Mouse (Mus musculus): ENCODE measurements around the gene Nudt4. TPM values are rescaled to one million over a fixed set of nuclear protein-coding genes. Genes with fewer than 3 reads are reported as not detected.
A peak's percentile ranks its signal among the peaks of the same experiment; 100 is the strongest.
"Not testable (repeated sequence)": the region's sequence is repeated elsewhere in the genome, so short reads cannot be mapped to it uniquely, and the experiment has no call there.

Gene Nudt4
- polyA plus RNA-seq, 1 experiment from 2014 or later: 98.6 TPM

DNA sequence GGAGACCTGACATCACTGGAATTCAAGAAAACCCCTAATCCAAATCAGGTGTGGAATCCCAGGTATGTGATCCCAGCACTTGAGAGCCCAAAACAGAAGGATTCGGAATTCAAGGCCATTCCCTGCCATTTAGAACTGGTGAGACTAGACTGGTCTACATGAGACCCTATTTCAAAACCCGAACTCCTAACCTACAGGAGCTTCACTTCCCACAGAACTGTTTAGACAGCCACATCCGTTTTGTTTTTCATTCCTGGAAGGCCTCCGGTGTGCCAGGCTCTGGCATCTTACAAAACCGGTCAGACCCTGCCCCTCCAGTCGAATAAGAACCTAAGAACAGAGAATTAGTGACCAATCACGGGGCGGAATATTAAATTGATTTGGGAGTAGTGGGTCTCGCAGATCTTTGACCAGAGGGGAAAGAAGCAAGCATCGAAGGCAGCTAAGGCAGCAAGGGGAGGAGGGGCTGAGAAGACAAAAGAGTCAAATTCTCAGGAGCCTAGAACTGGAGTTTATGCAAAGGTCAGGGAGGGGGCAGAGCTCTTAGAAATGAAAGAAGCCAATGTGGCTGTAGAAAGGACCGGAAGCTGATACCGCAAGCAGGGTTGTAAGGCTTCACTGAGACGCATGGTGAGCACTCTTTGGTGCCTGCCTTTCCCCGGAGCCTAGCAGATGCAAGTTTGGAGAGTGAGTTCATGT lies 1.4 kb upstream of the Nudt4 start:
- Histone ChIP-seq H3K4me3 (no peak overlapping the region), H3K4me1 (peaks cover 28% of the 10 kb centered on the region), H3K36me3 (peaks cover under 1% of the 10 kb centered on the region; the same call in 1 of the 2 replicates), H3K9ac (no peak overlapping the region), H3K4me2 (replicated peaks) (peak overlapping the region; percentile 23; the same call in 1 of the 2 replicates), H3K9me3 (no peaks in the 10 kb centered on the region), H3K27me3 (no peaks in the 10 kb centered on the region), H3K27ac (peak overlapping the region; percentile 58; the same call in 1 of the 2 replicates)
- no peak for ATAC-seq (ENCODE audit: low FRiP score, low read depth)
- WGBS: 33% methylated on average over 14 of the region's 14 CpGs

DNA sequence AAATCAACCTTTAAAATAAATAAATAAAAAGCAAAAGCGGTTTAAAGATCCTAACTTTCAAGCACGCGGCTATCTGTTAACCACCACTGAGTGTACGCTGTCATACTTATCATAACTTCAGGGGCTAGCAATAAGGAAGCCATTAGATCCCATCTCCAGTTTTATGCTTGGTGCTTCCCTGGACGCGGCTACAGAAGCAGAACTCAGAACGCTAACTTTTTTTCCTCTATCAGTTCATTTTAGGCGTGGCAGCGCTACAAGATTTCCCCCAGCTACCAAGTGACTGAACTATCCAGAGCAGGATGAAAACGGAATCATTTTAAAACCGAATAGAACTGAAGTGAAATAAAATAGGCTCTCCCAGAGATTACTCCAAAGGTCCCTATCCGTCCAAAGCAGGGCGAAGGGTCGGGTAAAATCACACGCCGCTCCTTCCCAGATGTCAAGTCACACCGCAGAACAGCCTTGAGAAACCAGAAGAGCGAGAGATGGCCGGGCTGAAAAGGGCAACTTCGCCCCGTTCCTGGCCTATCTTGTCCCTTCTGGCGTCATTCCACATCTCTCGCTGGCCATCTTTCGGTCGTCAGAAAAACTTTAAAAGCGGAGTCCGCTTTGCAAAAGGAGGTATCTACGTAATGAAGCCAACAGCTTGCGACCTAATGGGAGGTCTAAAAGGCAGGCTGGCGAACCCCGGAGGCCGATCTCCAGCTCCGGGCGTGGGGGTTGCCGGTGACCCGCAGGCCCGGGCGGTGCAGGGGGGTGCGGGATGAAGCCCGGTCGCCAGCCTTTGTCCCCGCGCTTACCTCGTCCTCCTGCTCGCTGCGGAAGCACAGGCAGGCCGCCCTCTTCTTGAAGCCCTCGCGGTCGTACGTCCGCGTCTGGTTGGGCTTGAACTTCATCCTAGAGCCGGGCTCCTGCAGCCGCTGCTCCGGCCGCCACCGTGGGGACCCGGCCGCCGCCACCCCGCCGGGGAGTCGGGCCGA lies 796 bp downstream of the Nudt4 start:
- ATAC-seq (ENCODE audit: low FRiP score, low read depth): peak; percentile 25
- Histone ChIP-seq H3K4me2 (replicated peaks) (peak overlapping the region; percentile 85), H3K4me3 (peak overlapping the region; percentile 95), H3K9me3 (no peaks in the 10 kb centered on the region), H3K36me3 (peaks cover 11% of the 10 kb centered on the region), H3K27ac (peak overlapping the region; percentile 85), H3K4me1 (peaks cover 36% of the 10 kb centered on the region), H3K27me3 (no peaks in the 10 kb centered on the region), H3K9ac (peak overlapping the region; percentile 97)
- under 1% methylated on average over 65 of the region's 65 CpGs for WGBS

- Histone ChIP-seq H3K9me3 (no peaks in the 10 kb centered on the region), H3K9ac (peak overlapping the region; percentile 97), H3K4me2 (replicated peaks) (peak overlapping the region; percentile 85), H3K27ac (no peak overlapping the region), H3K4me1 (peaks cover 38% of the 10 kb centered on the region), H3K27me3 (no peaks in the 10 kb centered on the region), H3K36me3 (peaks cover 18% of the 10 kb centered on the region), H3K4me3 (peak overlapping the region; percentile 95)
- 4% methylated on average over 8 of the region's 8 CpGs for WGBS
- no peak for ATAC-seq (ENCODE audit: low FRiP score, low read depth)
These were observed 1.6 kb downstream of the Nudt4 start for GRCm38 (mm10) chr10:95562395-95562794.

DNA sequence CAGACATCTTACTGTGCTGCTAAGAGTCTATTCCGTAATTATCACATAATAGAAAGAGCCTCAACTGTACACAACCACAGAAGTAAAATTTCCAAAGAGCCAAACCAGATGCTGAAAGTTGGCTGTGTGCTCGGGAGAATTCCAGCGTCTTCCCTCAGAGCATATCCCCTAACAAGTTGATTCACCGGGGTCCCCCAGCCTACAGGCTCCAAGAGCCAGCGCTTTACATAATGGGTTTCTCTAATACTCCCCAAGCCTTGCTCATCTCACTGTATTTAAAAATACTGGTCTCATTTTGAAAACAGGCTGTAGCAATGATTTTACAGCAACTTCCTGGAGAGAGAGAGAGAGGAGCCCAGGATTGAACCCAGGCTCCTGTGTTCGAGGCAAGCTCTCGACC lies 2.3 kb downstream of the Nudt4 start:
- H3K4me1 ChIP-seq: peaks cover 38% of the 10 kb centered on the region
- H3K9ac ChIP-seq: peak overlapping the region; percentile 97
- WGBS: 39% methylated on average over 7 of the region's 7 CpGs
- H3K36me3 ChIP-seq: peaks cover 18% of the 10 kb centered on the region
- no peak for ATAC-seq (ENCODE audit: low FRiP score, low read depth)
- peak overlapping the region; percentile 95 for H3K4me3 ChIP-seq
- H3K27me3 ChIP-seq: no peaks in the 10 kb centered on the region
- peak overlapping the region; percentile 85 for H3K4me2 ChIP-seq (replicated peaks)
- H3K9me3 ChIP-seq: no peaks in the 10 kb centered on the region
- no peak overlapping the region for H3K27ac ChIP-seq

DNA sequence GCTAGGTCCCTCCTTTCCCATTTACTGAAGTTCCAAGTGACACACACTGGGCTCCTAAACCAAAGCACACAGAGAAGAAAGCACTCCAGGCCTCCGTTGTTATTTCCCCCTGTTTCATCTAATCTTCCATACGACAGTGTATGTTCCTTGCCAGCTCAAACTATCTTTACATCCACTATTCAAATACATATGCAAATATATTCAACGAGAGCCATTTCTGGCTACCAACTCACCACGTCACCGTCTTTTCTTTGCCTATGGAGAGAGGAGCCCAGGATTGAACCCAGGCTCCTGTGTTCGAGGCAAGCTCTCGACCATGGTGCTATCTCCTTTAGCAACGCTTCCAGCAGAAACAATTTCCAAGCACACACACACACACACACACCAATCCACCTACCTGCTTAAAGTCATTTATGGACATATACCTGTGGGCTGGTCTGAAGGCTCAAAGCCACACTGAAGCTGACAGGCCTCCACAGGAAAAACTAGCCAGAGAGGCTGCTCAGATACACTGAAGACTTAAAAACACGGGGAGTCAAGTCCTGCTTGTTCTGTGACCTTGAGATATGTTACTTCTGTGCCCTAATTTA lies 3.5 kb downstream of the Nudt4 start:
- Histone ChIP-seq H3K27me3 (no peaks in the 10 kb centered on the region), H3K4me2 (replicated peaks) (peak overlapping the region; percentile 41), H3K27ac (no peak overlapping the region), H3K4me3 (peak overlapping the region; percentile 15), H3K9ac (no peak overlapping the region), H3K4me1 (peaks cover 36% of the 10 kb centered on the region), H3K36me3 (peaks cover 18% of the 10 kb centered on the region), H3K9me3 (no peaks in the 10 kb centered on the region)
- no peak for ATAC-seq (ENCODE audit: low FRiP score, low read depth)
- 89% methylated on average over 9 of the region's 9 CpGs for WGBS

- peaks cover 28% of the 10 kb centered on the region for H3K4me1 ChIP-seq
- no peak overlapping the region for H3K27ac ChIP-seq
- ATAC-seq (ENCODE audit: low FRiP score, low read depth): no peak
- WGBS: 67% methylated on average over 7 of the region's 7 CpGs
- H3K4me3 ChIP-seq: peak overlapping the region; percentile 15; the same call in 1 of the 2 replicates
- peak overlapping the region; percentile 41; the same call in 1 of the 2 replicates for H3K4me2 ChIP-seq (replicated peaks)
- H3K9me3 ChIP-seq: no peaks in the 10 kb centered on the region
- peaks cover 22% of the 10 kb centered on the region for H3K36me3 ChIP-seq
- no peak overlapping the region for H3K9ac ChIP-seq
- H3K27me3 ChIP-seq: no peaks in the 10 kb centered on the region
These were observed 4.5 kb downstream of the Nudt4 start for GRCm38 (mm10) chr10:95559426-95559825.

DNA sequence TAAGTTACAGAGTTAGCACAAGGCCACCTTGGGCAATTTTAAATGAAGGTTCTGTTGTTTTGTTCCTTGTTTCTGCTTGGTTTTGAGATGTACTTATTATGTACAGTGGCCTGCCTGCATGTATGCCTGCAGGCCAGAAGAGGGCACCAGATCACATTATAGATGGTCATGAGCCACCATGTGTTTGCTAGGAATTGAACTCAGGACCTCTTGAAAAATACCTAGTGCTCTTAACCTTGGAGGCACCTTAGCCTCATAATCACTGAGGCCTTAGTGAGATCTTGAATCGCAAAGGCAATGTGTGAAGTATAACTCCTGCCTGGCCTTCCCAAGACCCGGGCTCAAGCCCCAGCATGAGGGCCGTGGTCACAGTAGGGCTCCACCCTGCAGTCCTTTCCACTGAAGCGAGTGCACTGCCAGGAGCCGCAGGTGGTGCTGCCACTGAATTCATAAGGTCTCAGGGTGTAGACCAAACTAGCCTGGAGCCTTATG lies 6.6 kb downstream of the Nudt4 start:
- no peaks in the 10 kb centered on the region for H3K27me3 ChIP-seq
- H3K4me2 ChIP-seq (replicated peaks): no peak overlapping the region
- H3K36me3 ChIP-seq: peaks cover 25% of the 10 kb centered on the region
- H3K4me3 ChIP-seq: no peak overlapping the region
- no peaks in the 10 kb centered on the region for H3K9me3 ChIP-seq
- WGBS: 90% methylated on average over 5 of the region's 5 CpGs
- H3K4me1 ChIP-seq: peaks cover 26% of the 10 kb centered on the region
- ATAC-seq (ENCODE audit: low FRiP score, low read depth): 0 out of 2 replicates have a peak, but pooled peaks have one; percentile 29
- no peak overlapping the region for H3K27ac ChIP-seq
- H3K9ac ChIP-seq: no peak overlapping the region

- Histone ChIP-seq H3K4me1 (peaks cover 20% of the 10 kb centered on the region), H3K27ac (no peak overlapping the region), H3K27me3 (no peaks in the 10 kb centered on the region), H3K4me2 (replicated peaks) (no peak overlapping the region), H3K36me3 (peaks cover 28% of the 10 kb centered on the region), H3K9ac (no peak overlapping the region), H3K4me3 (no peak overlapping the region), H3K9me3 (no peaks in the 10 kb centered on the region)
- no peak for ATAC-seq (ENCODE audit: low FRiP score, low read depth)
- whole genome bisulfite sequencing: 86% methylated on average over 11 of the region's 11 CpGs
These were observed 8.1 kb downstream of the Nudt4 start for GRCm38 (mm10) chr10:95555866-95556265.

DNA sequence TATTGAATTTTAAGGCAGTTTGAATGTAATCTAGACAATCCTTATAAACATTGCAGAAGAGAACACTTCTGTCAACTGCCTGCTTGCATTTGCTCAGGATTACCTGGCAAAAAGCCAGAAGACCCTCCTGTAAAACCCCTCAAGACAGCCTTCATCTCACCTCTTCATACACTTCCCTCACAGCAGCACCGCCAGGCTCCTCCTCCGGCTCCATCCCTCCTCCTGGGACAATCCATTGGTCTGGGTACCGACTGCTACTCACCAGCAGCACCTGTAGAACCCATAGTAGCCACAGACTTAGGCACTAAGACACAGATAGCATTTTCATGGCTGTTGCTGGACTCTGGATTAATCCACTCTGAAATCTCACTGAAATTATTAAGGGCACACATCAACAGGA lies 11.6 kb downstream of the Nudt4 start:
- no peaks in the 10 kb centered on the region for H3K9me3 ChIP-seq
- H3K4me2 ChIP-seq (replicated peaks): no peak overlapping the region
- no peak for ATAC-seq (ENCODE audit: low FRiP score, low read depth)
- no peak overlapping the region for H3K27ac ChIP-seq
- no peaks in the 10 kb centered on the region for H3K27me3 ChIP-seq
- 54% methylated on average over 3 of the region's 3 CpGs for WGBS
- 0 out of 2 replicates have a peak, but pooled peaks cover 4% of the 10 kb centered on the region for H3K4me1 ChIP-seq
- no peak overlapping the region for H3K9ac ChIP-seq
- H3K4me3 ChIP-seq: no peak overlapping the region
- H3K36me3 ChIP-seq: peaks cover 34% of the 10 kb centered on the region

GRCm38 (mm10) chr10:95551752-95552151 lies 12.2 kb downstream of the Nudt4 start:
- Histone ChIP-seq H3K27me3 (no peaks in the 10 kb centered on the region), H3K27ac (no peak overlapping the region), H3K4me1 (0 out of 2 replicates have a peak, but pooled peaks cover 4% of the 10 kb centered on the region), H3K36me3 (peaks cover 38% of the 10 kb centered on the region), H3K4me2 (replicated peaks) (no peak overlapping the region), H3K9me3 (no peaks in the 10 kb centered on the region), H3K9ac (no peak overlapping the region), H3K4me3 (no peak overlapping the region)
- no peak for ATAC-seq (ENCODE audit: low FRiP score, low read depth)

DNA sequence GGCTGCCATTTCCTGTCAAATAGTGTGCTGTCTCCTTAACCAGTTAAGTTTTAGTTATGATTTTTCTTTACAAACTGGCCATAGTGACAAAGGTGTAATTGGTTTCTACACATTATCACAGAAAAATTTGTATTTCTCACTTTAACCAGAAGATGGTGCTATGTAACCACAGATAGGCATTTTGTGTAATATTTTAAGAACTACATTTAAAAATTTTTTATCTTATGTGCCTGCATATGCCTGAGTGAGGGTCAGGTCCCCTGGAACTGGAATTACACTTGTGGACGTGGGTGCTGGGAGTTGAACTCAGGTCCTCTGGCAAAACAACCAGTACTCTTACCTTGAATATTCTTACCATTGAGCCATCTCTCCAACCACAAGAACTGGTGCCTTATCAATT lies 13.4 kb downstream of the Nudt4 start:
- no peak overlapping the region for H3K4me2 ChIP-seq (replicated peaks)
- H3K27me3 ChIP-seq: no peaks in the 10 kb centered on the region
- no peaks in the 10 kb centered on the region for H3K9me3 ChIP-seq
- H3K4me3 ChIP-seq: no peak overlapping the region
- no peak overlapping the region for H3K27ac ChIP-seq
- no peaks in the 10 kb centered on the region for H3K4me1 ChIP-seq
- WGBS: 63% methylated on average over 1 of the region's 1 CpGs
- H3K36me3 ChIP-seq: peaks cover 51% of the 10 kb centered on the region
- H3K9ac ChIP-seq: no peak overlapping the region
- ATAC-seq (ENCODE audit: low FRiP score, low read depth): no peak

GRCm38 (mm10) chr10:95549080-95549479 lies 14.9 kb downstream of the Nudt4 start:
- H3K9ac ChIP-seq; H3K4me2 ChIP-seq (replicated peaks); H3K4me3 ChIP-seq; H3K27me3 ChIP-seq; H3K9me3 ChIP-seq; ATAC-seq (ENCODE audit: low FRiP score, low read depth); H3K27ac ChIP-seq; H3K4me1 ChIP-seq: not testable (repeated sequence)
- WGBS: 83% methylated on average over 5 of the region's 5 CpGs
- H3K36me3 ChIP-seq: peaks cover 57% of the 10 kb centered on the region

Data from limb, embryonic 13.5 days (tissue).